Mouse (Mus musculus): ENCODE data around the gene Olfr507. TPM values are rescaled to one million over a fixed set of nuclear protein-coding genes. Genes with fewer than 3 reads are reported as not detected.

The Olfr507 gene
- polyA plus RNA-seq, 1 experiment from 2014 or later: not detected

Other genes starting within 250 kb of the Olfr507 start
- not detected in 2 replicates for gene Olfr495, start 228.6 kb upstream of the Olfr507 start, polyA plus RNA-seq (2015; fragmentation: Nextera tagmentation; extraction: Ambion mirVana)
- not detected in 2 replicates for gene Olfr497, start 201.4 kb upstream of the Olfr507 start, polyA plus RNA-seq (2015; fragmentation: Nextera tagmentation; extraction: Ambion mirVana)
- gene Olfr498, start 156.5 kb upstream of the Olfr507 start, polyA plus RNA-seq (2015; fragmentation: Nextera tagmentation; extraction: Ambion mirVana): not detected in 2 replicates
- gene Olfr502, start 96.7 kb upstream of the Olfr507 start, polyA plus RNA-seq (2015; fragmentation: Nextera tagmentation; extraction: Ambion mirVana): not detected in 2 replicates
- gene Olfr503, start 77.3 kb upstream of the Olfr507 start, polyA plus RNA-seq (2015; fragmentation: Nextera tagmentation; extraction: Ambion mirVana): not detected in 2 replicates
- gene Olfr504, start 56.0 kb upstream of the Olfr507 start, polyA plus RNA-seq (2015; fragmentation: Nextera tagmentation; extraction: Ambion mirVana): not detected in 2 replicates
- gene Olfr506, start 11.0 kb upstream of the Olfr507 start, polyA plus RNA-seq (2015; fragmentation: Nextera tagmentation; extraction: Ambion mirVana): not detected in 2 replicates
- gene Olfr508, start 8.2 kb downstream of the Olfr507 start, polyA plus RNA-seq (2015; fragmentation: Nextera tagmentation; extraction: Ambion mirVana): not detected in 2 replicates
- gene Olfr509, start 30.1 kb downstream of the Olfr507 start, polyA plus RNA-seq (2015; fragmentation: Nextera tagmentation; extraction: Ambion mirVana): not detected in 2 replicates
- not detected in 2 replicates for gene Olfr510, start 44.6 kb downstream of the Olfr507 start, polyA plus RNA-seq (2015; fragmentation: Nextera tagmentation; extraction: Ambion mirVana)
- not detected in 2 replicates for gene Olfr512, start 91.5 kb downstream of the Olfr507 start, polyA plus RNA-seq (2015; fragmentation: Nextera tagmentation; extraction: Ambion mirVana)
- gene Olfr513, start 129.2 kb downstream of the Olfr507 start, polyA plus RNA-seq (2015; fragmentation: Nextera tagmentation; extraction: Ambion mirVana): not detected in 2 replicates
- not detected in 2 replicates for gene Olfr514, start 204.2 kb downstream of the Olfr507 start, polyA plus RNA-seq (2015; fragmentation: Nextera tagmentation; extraction: Ambion mirVana)
- not detected in 2 replicates for gene Olfr516, start 228.7 kb downstream of the Olfr507 start, polyA plus RNA-seq (2015; fragmentation: Nextera tagmentation; extraction: Ambion mirVana)

All from midbrain, embryonic 13.5 days (tissue).